Mouse (Mus musculus) cerebral cortex, adult 2 months (tissue): ENCODE measurements around the gene Agpat1.

Experiments
- WGBS: fragments of 180-500 bp; shearing (Covaris S2); methylation state at CpG from one replicate; pipeline ENCODE4 v1.1.7; 2018; 5-methylcytosine and 5-hydroxymethylcytosine counted together

Gene Agpat1

GRCm38 (mm10) chr17:34635671-34636070 lies 31.6 kb downstream of the Agpat1 start:
- WGBS = 55% methylated on average over 2 of the region's 2 CpGs

- 60% methylated on average over 3 of the region's 3 CpGs for WGBS
These were observed 33.4 kb downstream of the Agpat1 start for GRCm38 (mm10) chr17:34637459-34637858.

GRCm38 (mm10) chr17:34639461-34640255 lies 35.6 kb downstream of the Agpat1 start:
- 78% methylated on average over 7 of the region's 7 CpGs for WGBS

GRCm38 (mm10) chr17:34640778-34641601 lies 36.9 kb downstream of the Agpat1 start:
- WGBS = 15% methylated on average over 11 of the region's 11 CpGs

- WGBS = 80% methylated on average over 3 of the region's 3 CpGs
These were observed 37.9 kb downstream of the Agpat1 start for GRCm38 (mm10) chr17:34641945-34642344.

- WGBS = 86% methylated on average over 4 of the region's 4 CpGs
These were observed 39.3 kb downstream of the Agpat1 start for GRCm38 (mm10) chr17:34643379-34643778.

- 61% methylated on average over 10 of the region's 10 CpGs for WGBS
These were observed 39.9 kb downstream of the Agpat1 start for GRCm38 (mm10) chr17:34643944-34644343.

- under 1% methylated on average over 16 of the region's 16 CpGs for WGBS
These were observed 40.5 kb downstream of the Agpat1 start, which contains the start of gene Fkbpl for GRCm38 (mm10) chr17:34644608-34645007. TSS of gene Fkbpl (plus strand) at chr17:34644764.

GRCm38 (mm10) chr17:34645256-34645829 lies 41.3 kb downstream of the Agpat1 start:
- WGBS = 45% methylated on average over 10 of the region's 10 CpGs

- WGBS = 66% methylated on average over 30 of the region's 30 CpGs
These were observed 41.9 kb downstream of the Agpat1 start for GRCm38 (mm10) chr17:34645831-34646511.

GRCm38 (mm10) chr17:34646906-34647787 lies 43.1 kb downstream of the Agpat1 start, which contains the start of gene Atf6b:
TSS of gene Atf6b (plus strand) at chr17:34647146.
- WGBS = 1% methylated on average over 66 of the region's 66 CpGs

- WGBS = 81% methylated on average over 16 of the region's 16 CpGs
These were observed 44.3 kb downstream of the Agpat1 start for GRCm38 (mm10) chr17:34648141-34648890.

- 83% methylated on average over 18 of the region's 18 CpGs for WGBS
These were observed 45.2 kb downstream of the Agpat1 start for GRCm38 (mm10) chr17:34649106-34649864.

GRCm38 (mm10) chr17:34650781-34651180 lies 46.7 kb downstream of the Agpat1 start:
- WGBS = 81% methylated on average over 14 of the region's 14 CpGs

GRCm38 (mm10) chr17:34651507-34652221 lies 47.6 kb downstream of the Agpat1 start:
- WGBS = 44% methylated on average over 19 of the region's 19 CpGs

GRCm38 (mm10) chr17:34652546-34652945 lies 48.5 kb downstream of the Agpat1 start:
- 74% methylated on average over 10 of the region's 10 CpGs for WGBS

- 90% methylated on average over 8 of the region's 8 CpGs for WGBS
These were observed 48.9 kb downstream of the Agpat1 start for GRCm38 (mm10) chr17:34652985-34653384.

GRCm38 (mm10) chr17:34653746-34654285 lies 49.8 kb downstream of the Agpat1 start:
- WGBS = 64% methylated on average over 9 of the region's 9 CpGs
